Mouse (Mus musculus) macrophage (primary cell): ENCODE results near the gene Arsa. TPM values are rescaled to one million over a fixed set of nuclear protein-coding genes. Genes with fewer than 3 reads are reported as not detected.

Experiments used
- H3K27ac ChIP-seq: fragments of 350-480 bp; formaldehyde crosslinking; 2 replicates; pipeline ENCODE4 v1.9.0; 2021
- H3K36me3 ChIP-seq: fragments of 350-480 bp; formaldehyde crosslinking; 2 replicates; pipeline ENCODE4 v1.9.0; 2021; ENCODE audit errors: inconsistent target
- H3K4me3 ChIP-seq: fragments of 350-480 bp; formaldehyde crosslinking; 2 replicates; pipeline ENCODE4 v1.9.0; 2021; ENCODE audit errors: inconsistent target
- H3K79me2 ChIP-seq: fragments of 350-480 bp; formaldehyde crosslinking; 2 replicates; pipeline ENCODE4 v1.9.0; 2021; ENCODE audit errors: inconsistent target
- WGBS: methylation state at CpG from one replicate; pipeline ENCODE4 v1.1.7; 2026; ENCODE audit warnings: inconsistent platforms; ENCODE audit not compliant: missing documents; 5-methylcytosine and 5-hydroxymethylcytosine counted together
- polyA plus RNA-seq: library from polyadenylated mRNA; stranded (reverse); fragments of 250-400 nt; gene quantifications from 3 replicates; pipeline ENCODE4 v1.2.4, GENCODE M21; 2018; ENCODE audit warnings: inconsistent platforms

Arsa gene
- polyA plus RNA-seq, 1 experiment from 2014 or later: 20.7 TPM

DNA sequence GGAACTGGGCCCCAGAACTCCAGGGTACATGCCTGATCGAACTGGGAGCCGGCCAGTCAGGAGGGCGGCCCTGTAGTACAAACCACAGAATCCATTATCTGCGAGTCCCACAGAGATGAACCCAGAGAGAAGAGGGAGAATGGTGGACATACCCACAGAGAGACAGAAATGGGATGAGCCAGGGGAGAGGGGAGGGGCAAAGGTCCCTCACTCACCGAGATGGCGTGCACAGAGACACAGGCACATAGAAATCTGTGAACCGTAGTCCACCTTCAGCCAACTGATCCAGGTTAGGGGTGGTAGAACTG, 2.0 kb downstream of the Arsa start:
- WGBS: 90% methylated on average over 7 of the region's 7 CpGs
- Histone ChIP-seq H3K79me2 (no peaks in the 10 kb centered on the region; the same call in 1 of the 2 replicates), H3K4me3 (peak overlapping the region; percentile 83), H3K27ac (peak overlapping the region; percentile 71), H3K36me3 (no peaks in the 10 kb centered on the region)

DNA sequence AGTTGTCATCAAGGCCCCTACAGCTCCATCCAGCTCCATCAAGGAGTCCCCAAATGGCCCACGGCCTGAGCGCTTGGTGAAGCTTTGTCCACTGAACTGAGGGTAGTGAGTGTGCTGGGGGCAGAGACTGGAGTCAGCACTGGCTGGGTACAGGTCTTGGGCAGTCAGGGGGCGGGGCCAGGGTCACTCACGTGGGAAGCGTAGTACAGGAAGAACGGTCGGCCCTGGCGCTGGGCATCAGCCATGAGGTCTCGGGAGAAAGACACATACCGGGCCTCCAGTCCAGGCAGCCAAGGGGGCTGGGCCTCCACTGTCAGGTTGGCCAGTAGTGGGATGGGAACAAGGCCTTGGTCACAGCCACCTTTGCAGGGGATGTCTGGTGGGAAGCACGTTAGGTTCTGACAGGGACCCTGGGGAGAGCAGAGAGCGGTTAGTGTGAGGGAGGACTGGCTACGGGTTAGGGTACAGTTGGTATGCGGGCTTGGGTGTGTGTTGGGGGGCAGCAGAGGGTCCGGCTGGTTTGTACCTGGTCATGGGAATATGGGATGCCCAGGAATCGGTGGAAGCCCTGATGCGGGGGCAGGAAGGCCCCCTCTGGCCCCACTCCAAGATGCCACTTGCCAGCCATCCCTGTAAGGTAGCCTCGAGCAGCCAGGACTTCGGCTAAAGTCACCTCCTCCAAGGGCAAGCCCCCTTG, 2.5 kb downstream of the Arsa start:
- no peaks in the 10 kb centered on the region for H3K36me3 ChIP-seq
- H3K4me3 ChIP-seq: no peak overlapping the region
- WGBS: 96% methylated on average over 19 of the region's 19 CpGs
- no peaks in the 10 kb centered on the region; the same call in 1 of the 2 replicates for H3K79me2 ChIP-seq
- no peak overlapping the region for H3K27ac ChIP-seq

DNA sequence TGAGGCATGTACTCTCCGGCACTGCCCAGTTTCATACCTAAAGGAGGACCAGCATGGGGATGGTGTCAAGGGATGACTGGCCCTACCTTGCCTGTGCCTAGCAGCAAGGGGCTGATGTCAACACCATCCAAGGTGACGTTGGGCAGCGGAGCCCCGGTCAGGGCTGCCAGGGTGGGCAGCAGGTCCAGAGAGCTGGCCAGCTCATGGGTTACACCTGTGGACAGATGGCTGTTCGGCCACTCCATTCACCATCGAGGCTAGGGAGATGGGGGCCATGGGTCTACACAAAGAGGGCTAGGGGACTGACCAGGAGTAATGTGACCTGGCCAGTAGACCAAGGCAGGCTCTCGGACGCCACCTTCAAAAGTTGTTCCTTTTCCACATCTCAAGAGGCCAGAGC, 3.3 kb downstream of the Arsa start:
- Histone ChIP-seq H3K4me3 (no peak overlapping the region), H3K27ac (no peak overlapping the region), H3K36me3 (no peaks in the 10 kb centered on the region), H3K79me2 (no peaks in the 10 kb centered on the region; the same call in 1 of the 2 replicates)
- WGBS: 93% methylated on average over 8 of the region's 8 CpGs

DNA sequence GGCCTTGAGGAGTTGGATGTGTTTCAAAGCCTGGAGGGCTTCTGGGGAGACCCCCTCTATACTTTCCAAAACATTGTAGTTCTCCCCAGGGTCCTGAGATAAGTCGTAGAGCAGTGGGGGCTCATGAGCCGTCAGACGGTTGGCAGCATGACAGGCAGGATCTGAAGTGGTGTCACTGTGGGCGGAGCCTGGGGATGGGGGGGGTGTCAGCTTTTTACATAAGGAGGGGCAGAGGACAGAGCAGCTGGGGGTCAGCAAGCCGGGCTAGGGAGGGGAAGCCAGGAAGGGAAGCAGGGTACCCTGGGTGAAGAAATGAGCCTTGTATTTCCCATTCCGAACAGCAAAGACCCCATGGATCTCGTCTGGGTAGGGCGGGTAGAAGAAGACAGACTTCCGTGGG, 3.9 kb downstream of the Arsa start:
- 96% methylated on average over 7 of the region's 9 CpGs for WGBS

DNA sequence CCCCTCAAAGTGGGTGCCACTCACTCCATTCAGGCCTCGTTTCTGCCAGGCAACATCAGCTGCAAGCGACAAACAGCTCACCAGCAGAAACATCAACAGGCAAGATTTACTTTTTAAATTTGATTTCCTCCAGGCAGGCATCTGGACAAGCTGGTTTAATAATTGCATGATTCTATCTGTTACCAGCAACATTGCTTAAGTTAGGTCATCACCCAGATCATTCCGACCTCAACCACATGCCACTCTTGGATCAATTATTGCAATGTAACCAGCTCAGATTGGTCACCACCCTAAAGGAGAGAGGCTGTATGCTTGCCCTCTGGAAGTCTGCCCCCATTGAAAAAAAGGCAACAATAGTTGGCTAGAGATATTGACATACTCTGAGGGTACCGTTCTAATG, 5.7 kb downstream of the Arsa start:
- Histone ChIP-seq H3K4me3 (no peak overlapping the region), H3K79me2 (no peaks in the 10 kb centered on the region; the same call in 1 of the 2 replicates), H3K36me3 (no peaks in the 10 kb centered on the region), H3K27ac (no peak overlapping the region)
- WGBS: 94% methylated on average over 4 of the region's 4 CpGs

More for the DNA sequence above, 3.9 kb downstream of the Arsa start:
- H3K27ac ChIP-seq: no peak overlapping the region
- no peak overlapping the region for H3K4me3 ChIP-seq
- H3K79me2 ChIP-seq: no peaks in the 10 kb centered on the region; the same call in 1 of the 2 replicates
- no peaks in the 10 kb centered on the region for H3K36me3 ChIP-seq

DNA sequence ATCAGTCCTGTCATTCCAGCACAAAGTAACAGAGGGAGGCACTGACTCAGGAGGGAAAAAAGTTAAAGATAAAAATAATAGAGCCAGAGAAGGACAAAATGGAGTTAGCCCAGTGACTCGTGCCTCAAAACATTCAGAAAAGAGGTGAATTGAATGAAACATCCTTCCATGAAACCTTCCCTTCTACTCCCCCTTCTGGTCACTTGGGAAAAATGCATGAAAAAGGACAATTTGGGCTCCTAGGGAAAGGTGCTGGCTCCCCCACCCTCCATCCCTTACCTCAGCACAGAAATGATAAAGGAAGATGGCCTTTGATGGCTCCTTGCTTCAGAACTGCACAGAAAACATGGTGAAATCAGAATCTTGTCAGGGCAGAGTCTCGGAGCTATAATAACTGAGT, 8.6 kb downstream of the Arsa start:
- H3K4me3 ChIP-seq: no peak overlapping the region
- H3K27ac ChIP-seq: no peak overlapping the region
- no peaks in the 10 kb centered on the region for H3K79me2 ChIP-seq
- no peaks in the 10 kb centered on the region for H3K36me3 ChIP-seq
- WGBS: 34% methylated on average over 2 of the region's 2 CpGs

DNA sequence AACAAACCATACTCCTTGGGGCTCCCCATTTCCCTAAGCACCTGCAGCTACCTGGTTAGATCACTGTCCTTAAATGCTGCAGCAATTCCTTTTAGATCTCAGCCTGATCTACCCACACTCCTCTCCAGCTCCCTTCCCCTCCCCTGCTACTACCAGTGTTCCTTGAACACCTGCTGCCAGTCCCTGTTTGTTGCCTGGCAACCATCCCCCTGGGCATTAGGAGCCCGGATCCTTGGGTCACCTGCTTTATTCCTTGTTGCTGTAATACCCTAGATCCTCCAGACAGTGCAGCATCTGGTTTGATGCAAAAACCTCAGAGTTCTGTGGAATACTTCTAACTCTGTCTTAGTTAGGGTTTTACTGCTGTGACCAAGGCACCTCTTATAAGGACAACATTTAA, 12.2 kb downstream of the Arsa start:
- 50% methylated on average over 1 of the region's 1 CpGs for WGBS

DNA sequence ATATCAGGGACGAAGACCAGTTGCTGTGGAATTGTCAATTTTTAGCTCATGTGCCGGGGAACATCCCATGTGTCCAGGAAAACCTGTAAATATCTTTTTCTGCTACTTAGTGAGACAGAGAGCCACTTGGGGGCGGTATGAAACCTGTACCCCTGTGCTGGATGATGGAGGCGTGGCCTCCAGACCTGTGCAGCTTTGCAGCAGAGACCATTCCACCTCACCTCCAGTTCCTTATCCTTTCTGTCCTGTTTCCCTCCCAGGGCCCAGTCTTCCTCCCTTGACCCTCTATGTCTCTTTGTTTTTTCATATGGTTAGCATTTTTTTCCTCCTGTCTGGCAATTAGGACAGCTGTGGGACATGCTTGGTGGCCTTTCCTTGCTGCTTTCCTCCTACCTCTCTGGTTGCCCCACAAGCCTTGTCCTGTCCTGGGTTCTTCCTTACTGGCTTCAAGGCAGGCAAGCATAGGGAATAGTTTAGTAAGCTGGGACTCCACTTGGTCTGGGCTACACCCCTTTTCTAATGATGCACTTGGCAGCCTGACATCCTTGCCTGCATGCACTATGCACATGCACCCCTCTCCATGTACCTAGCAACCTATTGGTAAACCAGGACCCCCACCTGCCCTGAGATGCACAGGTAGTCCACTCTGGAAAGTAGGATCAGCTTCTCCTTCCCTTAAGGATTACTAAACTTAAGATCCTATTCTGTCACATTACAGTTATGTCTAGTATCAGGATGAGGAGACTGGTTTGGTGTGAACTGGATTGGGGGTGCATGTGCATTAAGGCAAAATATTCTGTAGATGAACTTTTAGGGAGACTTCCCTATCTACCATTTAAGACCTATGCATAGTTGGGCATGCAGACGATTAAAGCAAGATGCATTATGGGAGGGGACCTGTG, 13.6 kb downstream of the Arsa start:
- H3K27ac ChIP-seq: no peak overlapping the region
- 39% methylated on average over 5 of the region's 5 CpGs for WGBS
- no peaks in the 10 kb centered on the region for H3K36me3 ChIP-seq
- no peaks in the 10 kb centered on the region for H3K79me2 ChIP-seq
- H3K4me3 ChIP-seq: no peak overlapping the region

More for the DNA sequence above, 12.2 kb downstream of the Arsa start:
- Histone ChIP-seq H3K36me3 (no peaks in the 10 kb centered on the region), H3K27ac (no peak overlapping the region), H3K4me3 (no peak overlapping the region), H3K79me2 (no peaks in the 10 kb centered on the region)

DNA sequence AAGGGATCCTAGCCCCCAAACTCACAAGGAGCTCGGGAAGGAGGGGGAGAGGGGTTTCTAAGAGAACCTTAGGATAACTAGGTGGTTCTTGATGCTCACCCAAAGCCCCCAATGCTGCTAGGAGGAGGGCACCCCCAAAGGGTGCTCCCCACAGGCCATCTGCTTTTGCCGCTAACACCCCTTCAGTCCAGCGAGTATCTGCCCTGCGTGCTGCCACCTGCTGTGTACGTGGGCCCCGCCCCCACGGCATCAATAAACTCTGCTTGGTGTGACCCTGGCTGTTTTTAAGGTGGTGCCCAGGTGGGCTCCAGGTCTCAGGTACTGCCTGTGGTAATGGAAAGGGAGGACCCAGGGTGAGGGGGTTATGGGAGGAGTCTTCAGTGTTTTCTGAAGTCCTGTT, 15.0 kb downstream of the Arsa start:
- Histone ChIP-seq H3K27ac (no peak overlapping the region), H3K79me2 (no peaks in the 10 kb centered on the region), H3K4me3 (no peak overlapping the region), H3K36me3 (no peaks in the 10 kb centered on the region)
- 87% methylated on average over 7 of the region's 7 CpGs for WGBS

DNA sequence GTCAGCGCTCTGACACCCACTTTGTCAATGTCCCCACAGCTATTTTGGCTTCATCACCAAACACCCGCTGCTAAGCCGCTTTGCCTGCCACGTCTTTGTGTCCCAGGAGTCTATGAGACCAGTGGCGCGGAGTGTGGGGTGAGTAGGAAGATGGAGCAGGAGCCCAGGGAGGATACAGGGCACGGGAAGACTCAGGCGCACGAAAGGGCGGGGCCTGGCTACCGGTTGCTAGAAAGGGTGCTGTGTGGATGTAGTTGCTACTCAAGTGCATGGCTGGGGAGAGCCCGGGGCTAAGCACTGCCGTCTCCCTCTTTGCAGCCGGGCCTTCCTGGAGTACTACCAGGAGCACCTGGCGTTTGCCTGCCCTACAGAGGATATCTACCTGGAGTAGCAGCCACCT, 15.9 kb downstream of the Arsa start:
- no peak overlapping the region for H3K4me3 ChIP-seq
- 86% methylated on average over 15 of the region's 15 CpGs for WGBS
- no peaks in the 10 kb centered on the region for H3K79me2 ChIP-seq
- no peaks in the 10 kb centered on the region for H3K36me3 ChIP-seq
- H3K27ac ChIP-seq: no peak overlapping the region

DNA sequence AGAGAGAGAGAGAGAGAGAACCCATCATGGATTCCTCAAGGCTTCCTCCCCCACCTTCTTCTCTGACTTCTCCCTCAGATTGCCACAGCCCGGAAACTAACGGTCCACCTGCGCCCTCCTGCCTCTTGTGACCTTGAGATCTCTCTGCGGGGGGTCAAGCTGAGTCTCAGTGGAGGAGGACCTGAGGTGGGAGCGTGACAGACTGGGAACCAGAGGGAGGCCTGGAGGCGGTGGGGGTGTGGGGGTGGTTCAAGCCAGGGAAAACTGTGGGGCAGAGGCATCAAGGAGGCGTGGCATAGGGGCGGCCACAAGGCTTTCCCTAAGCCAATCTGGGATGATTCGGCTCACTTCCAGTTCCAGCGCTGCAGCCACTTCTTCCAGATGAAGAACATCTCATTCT, 16.9 kb downstream of the Arsa start:
- WGBS: 88% methylated on average over 10 of the region's 10 CpGs
- no peaks in the 10 kb centered on the region for H3K79me2 ChIP-seq
- no peak overlapping the region for H3K4me3 ChIP-seq
- H3K36me3 ChIP-seq: no peaks in the 10 kb centered on the region
- no peak overlapping the region for H3K27ac ChIP-seq

DNA sequence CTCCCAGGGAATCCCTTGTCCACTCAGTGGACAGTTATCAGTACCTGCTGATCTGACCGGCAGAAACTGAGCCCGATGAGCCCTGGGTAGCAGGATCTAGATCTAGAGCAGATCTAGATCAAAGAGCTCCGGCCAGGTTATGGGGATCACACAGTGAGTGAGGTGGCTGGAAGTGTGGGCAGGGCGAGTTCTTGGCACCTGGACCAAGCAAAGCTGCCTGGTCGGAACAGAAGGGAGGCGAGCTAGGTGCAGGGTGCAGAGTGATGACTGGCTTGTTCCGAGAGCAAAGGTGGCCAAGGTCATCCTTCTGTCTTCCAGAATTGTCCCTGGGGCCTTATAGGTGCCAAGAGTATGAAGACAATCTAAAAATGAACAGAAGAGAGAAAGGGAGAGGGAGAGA, 17.4 kb downstream of the Arsa start:
- WGBS: 90% methylated on average over 6 of the region's 7 CpGs
- Histone ChIP-seq H3K36me3 (no peaks in the 10 kb centered on the region), H3K4me3 (no peak overlapping the region), H3K27ac (no peak overlapping the region), H3K79me2 (no peaks in the 10 kb centered on the region)

DNA sequence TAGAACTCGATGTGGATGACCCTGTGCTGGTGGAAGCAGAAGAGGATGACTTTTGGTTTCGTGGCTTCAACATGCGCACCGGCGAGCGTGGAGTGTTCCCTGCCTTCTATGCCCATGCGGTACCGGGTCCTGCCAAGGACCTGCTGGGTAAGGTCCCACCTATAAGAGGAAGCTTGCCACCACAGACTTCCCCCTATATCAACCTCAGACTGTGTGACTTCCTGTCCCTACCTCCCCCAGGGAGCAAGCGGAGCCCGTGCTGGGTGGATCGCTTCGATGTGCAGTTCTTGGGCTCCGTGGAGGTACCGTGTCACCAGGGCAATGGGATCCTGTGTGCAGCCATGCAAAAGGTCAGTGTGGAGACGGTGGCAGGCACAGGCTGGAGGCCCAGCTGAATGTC, 18.3 kb downstream of the Arsa start:
- Histone ChIP-seq H3K36me3 (no peaks in the 10 kb centered on the region), H3K4me3 (no peak overlapping the region), H3K27ac (no peak overlapping the region), H3K79me2 (no peaks in the 10 kb centered on the region)
- WGBS: 5% methylated on average over 15 of the region's 15 CpGs

DNA sequence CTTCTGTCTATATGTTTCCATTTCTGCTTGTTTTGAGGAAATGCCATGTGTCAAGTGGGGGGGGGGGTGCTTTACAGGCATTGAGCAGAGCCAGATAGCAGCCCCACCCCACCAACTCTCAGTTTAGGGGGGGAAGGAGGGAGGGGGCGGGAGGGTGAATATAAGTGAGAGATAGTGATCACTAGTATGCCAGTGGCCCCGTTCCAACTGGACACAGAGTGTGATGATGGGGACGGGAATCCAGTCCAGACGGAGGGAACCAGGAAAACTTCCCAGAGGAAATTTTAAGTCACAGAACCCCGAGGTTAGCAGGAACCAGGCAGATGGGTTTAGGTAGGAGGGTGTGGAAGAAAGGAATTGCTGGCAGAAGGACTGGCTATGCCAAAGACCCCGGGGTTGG, 21.6 kb downstream of the Arsa start:
- H3K4me3 ChIP-seq: no peak overlapping the region
- H3K27ac ChIP-seq: no peak overlapping the region
- H3K36me3 ChIP-seq: no peaks in the 10 kb centered on the region
- 76% methylated on average over 5 of the region's 6 CpGs for WGBS
- no peaks in the 10 kb centered on the region for H3K79me2 ChIP-seq

DNA sequence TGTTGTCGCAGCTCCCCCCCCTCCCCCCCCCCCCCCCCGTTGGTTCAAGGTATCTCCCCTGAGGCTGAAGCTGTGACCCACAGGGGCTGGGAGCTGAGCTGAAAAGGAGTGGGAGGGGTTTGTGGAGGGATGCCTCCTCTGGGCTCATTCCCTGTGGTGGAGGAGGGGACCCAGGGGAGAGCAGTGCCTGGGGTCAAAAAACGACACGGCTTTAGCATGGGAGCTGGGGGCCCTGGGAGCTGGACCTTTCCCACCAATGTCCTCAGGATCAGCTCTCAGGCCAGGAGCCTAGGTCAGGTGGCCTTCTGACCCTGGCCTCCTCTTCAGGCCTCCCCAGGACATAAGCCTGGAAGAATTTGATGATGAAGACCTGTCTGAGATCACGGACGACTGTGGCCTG, 22.4 kb downstream of the Arsa start:
- Histone ChIP-seq H3K27ac (no peak overlapping the region), H3K4me3 (no peak overlapping the region), H3K36me3 (no peaks in the 10 kb centered on the region), H3K79me2 (no peaks in the 10 kb centered on the region)
- 52% methylated on average over 4 of the region's 6 CpGs for WGBS
